Mouse (Mus musculus): ENCODE data around the gene P3h3.
A peak's percentile ranks its signal among the peaks of the same experiment; 100 is the strongest.
"Not testable (repeated sequence)": the region's sequence is repeated elsewhere in the genome, so short reads cannot be mapped to it uniquely, and the experiment has no call there.

P3h3 gene

DNA sequence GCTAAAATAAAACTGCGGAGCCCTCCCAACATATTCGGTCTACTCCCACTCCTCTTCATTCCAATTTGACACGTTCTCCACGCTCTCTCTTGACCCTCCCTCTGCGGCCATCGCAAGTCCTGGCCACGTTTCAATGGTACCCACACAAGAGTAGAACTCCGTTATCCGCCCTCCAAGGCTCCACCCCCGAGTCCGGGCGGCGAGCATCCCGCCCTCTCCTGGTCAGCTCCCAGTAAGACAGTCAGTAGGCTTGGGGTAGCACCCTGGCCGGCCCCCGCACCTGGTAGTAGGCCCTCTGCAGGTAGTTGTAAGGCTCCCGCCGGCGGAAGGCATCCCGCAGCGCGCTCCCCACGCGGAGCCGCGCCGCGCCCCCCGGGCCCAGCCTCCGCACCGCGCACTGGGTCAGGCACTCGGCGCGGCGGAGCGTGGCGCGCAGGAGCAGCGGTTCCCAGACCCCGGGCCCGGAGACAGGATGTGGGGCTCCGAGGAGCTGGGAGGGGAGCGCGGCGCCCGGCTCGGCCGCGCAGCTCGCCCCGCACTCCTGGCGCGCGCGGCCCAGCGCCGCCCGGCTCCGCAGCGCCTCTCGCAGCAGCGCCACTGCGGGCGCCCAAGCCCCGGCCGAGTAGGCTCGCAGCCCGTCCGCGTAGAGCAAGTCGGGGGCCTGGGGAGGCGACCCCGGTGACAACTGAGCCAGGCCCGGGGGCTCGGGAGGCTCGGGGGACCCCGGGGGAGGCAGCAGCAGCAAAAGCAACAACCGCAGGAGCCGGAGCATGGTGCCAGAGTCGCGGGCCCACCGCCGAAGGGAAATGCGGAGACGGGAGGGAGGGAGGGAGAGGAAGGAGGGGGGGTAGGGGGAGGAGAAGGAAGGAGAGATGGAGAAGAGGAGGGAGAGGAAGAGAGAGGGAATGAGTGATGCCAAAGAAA lies at the start of gene P3h3:
Gene P3h3 (minus strand): TSS at position 837 of the 924 bp plus-strand sequence.
- peak; percentile 83 to 85 for DNase-seq (ENCODE audit: low spot score in 2 of 2)

DNA sequence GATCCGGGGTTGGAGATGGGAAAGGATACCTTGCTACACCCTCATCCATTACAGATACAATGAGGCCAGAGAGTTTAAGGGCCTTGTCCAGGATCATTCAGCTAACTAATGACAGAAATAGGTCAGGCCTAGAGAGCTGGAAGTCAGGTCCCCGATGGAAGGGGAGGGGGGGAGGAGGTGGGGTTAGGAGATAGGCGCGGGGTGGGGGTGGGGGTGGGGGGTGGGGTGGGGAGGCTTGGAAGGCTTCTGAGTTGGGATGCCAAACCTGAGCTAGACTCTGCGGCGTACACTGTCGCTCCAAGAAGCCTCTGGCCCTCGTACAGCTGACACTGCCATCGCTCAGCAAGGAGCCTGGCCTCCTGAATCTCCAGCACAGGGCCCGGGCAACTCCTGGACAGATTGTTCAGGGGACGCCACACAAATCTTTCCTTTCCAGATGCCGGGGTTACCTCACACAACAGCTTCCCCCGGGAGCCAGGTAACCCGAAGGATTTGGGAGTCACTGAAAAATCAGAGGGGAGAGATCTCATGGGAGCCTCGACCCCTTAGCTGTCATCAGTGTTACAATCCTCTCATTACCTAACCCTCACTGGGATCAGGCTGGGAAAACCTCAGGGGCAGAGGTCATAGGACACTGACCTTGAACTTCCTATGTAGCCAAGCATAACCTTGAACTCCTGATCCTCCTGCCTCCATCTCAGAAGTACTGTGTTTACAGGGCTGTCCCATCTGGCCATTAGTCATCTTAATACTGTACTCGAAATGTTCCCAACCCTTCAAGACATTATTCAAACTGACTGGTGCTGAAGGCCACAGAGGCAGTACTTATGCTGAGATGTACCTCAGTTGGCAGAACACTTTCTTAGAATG lies 47.7 kb upstream of the P3h3 start:
- no peak for DNase-seq (ENCODE audit: low spot score in 2 of 2)

DNA sequence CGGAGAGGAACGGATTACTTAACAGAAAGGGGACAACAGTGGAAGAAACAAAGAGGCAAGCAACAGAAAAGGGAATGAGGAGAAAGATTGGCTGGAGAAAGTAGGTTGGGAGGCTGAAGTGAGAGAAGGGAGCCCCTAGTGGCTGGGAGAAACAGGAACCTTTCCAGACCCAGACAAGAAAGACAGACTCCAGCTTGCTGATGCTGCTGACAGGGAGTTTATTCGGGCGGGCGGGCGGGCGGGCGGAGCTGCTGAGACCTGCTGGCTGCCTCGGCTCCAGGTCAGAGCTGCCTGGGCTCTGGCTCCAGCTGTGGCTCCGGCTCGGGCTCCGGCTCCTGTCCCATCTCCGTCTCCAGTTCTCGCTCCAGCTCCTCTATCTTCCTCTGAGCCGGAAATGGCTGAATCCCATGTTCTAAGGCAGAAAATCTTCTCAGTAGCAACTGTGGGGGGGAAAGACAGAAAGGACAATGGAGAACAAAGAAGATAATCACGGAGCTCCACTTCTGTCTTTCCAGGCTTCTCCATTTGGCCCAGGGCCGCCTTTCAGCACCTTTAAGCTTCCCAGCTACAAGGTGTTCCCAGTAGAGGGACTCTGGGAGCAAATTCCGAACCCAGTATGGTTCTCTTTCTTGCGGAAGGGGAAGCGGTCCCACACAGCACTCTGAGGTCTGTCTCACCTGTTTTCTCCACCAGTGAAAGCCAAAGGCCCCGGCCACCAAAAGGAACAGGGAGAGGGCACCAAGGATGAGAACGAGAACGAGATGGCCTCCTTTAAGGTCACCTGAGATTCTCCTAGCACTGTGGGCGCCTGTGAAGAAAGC lies 46.8 kb upstream of the P3h3 start:
- peak; percentile 62 to 72 for DNase-seq (ENCODE audit: low spot score in 2 of 2)

DNA sequence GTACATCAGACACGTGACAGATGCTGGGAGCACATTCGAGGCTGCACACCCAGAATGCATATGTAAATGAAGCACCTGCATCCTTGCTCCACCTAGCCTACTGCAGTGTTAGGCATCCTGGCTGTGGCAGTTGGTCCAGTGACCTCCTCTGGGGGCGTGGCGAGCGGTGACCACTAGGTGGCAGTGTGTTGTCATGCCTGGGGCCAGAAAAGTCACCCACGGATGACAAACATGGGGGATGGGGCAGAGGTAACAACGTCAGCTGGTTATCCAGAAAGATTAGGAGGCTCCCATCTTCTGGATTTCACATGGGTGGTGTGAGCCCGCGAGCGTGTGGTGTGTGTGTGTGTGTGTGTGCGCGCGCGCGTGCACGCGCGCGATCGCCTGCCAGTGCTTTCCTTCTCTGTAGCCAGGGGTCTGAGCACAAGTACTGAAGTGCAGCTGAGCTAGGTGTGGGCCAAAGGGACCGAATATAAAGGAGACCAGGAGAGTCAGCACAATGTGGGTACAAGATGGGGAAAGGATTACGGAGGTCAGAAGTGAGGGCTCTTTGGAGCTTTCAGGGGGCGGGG lies 46.1 kb upstream of the P3h3 start:
- peak; percentile 86 to 91 for DNase-seq (ENCODE audit: low spot score in 2 of 2)

DNA sequence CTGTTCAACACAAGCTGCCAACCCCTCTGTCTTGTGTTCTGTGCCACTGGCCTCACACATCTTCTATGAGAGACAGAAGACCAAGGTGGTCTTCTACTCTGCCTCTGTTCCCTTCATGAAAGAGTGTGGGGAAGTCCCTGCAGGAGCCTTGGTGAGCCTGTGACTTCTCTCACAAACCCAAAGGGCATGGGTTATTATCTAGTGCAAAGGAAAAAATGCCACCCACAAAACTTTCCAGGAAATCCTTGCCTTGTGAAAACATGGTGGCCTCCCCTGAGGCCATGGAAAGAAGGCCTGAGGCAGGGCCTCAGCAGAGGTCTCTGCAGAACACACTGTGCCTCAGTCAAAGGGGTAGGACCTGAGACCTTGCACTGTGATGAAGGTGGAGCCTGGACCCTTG lies 44.3 kb upstream of the P3h3 start:
- no peak for DNase-seq (ENCODE audit: low spot score in 2 of 2)

DNA sequence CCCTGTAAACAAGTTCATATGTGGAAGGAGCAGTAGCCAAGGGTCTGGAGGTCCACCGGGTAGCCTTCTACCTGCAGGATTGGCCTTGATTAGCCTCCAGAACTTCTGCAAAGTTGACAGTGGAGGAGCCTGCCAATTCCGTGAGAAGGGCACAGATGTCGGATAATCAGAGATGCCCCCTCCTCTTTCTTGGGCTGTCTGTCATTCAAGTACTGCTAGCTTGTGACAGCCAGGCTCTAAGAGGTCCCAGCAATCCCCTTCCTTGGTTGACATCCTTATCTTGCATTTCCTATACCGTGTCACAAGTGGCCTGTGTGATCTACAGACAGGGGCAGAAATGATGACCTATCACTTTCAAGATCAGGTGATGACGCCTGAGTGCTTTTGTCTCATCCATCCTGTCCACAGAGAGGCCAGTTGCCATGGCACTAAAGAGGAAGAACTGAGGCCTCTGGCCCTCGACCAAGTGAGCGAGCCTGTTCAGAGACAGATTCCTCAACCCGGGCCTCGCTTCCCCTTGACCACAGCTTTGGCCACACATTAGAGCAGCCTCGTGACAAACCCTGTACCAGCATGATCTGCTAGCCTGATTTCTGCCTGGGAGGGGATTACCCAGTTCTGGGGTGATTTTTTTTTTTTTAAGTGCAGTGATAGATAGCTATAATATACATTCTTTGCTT lies 43.4 kb upstream of the P3h3 start:
- peak in 1 of 2 experiments; percentile 53 for DNase-seq (ENCODE audit: low spot score in 2 of 2)

DNA sequence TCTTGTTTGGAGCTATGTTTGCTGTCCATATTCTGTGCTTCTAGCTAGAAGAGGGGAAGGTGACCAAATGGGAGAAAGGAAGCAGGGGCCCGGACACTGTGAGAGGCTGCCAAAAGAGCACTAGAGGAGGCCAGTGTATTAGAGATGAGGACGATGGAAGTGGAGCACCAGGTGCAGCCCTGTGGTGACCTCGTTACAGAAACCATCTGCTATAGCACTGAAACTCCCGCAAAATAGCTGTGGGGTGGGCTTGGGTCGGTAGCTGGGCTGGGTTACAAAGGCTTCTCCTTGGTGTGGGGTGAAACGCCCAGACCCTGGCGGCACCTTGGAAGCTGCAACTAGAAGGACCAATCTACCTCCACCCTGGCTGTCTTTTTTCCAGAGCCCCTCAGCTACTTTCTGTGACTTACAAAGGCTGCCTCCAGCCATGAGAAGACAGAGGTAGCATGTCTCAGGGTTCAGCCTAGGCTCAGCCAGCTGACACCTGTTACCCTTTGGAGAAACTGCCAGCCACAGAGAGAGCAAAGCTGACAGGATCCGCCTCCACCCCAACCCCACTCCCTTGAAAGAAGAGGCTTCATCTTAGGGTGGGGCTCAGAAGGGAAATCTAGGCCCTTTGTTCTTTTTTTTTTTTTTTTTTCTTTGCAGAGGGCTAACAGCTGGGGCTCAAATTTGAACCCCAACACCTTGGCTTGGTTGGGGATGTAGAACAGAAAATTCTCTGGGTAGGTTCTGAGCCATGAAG lies 42.7 kb upstream of the P3h3 start:
- DNase-seq (ENCODE audit: low spot score in 2 of 2) = no peak

DNA sequence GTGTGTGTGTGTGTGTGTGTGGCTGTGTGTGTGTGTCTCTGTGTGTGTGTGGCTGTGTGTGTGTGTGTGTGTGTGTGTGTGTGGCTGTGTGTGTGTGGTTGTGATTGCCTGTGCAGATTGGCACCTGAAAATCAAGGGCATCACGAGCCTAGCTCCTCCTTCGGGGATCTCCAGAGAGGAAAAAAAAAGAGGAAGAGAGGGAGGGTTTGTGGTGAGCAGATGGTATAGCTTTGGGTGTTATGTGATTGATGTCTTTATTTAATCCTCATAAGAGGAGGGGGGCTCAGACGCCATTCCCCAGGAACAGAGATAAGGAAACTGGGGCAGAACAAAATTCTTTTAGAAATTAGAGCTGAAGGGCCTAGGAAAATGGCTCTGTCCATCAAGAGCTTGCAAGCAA lies 40.8 kb upstream of the P3h3 start:
- DNase-seq (ENCODE audit: low spot score in 2 of 2) = no peak

DNA sequence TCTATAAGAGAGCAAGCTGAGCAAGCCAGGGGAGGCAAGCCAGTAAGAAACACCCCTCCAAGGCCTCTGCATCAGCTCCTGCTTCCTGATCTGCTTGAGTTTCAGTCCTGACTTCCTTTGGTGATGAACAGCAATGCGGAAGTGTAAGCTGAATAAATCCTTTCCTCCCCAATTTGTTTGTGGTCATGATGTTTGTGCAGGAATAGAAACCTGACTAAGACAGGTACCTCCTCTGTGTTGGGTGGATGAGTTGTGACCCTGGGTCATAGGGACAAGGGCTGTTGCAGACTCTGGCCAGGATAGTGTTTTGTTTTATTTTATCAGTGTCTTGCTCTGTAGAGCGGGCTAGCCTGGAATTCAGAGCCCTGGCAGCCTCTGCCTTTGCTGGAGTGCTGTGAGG lies 36.6 kb upstream of the P3h3 start:
- DNase-seq (ENCODE audit: low spot score in 2 of 2) = not testable (repeated sequence)

DNA sequence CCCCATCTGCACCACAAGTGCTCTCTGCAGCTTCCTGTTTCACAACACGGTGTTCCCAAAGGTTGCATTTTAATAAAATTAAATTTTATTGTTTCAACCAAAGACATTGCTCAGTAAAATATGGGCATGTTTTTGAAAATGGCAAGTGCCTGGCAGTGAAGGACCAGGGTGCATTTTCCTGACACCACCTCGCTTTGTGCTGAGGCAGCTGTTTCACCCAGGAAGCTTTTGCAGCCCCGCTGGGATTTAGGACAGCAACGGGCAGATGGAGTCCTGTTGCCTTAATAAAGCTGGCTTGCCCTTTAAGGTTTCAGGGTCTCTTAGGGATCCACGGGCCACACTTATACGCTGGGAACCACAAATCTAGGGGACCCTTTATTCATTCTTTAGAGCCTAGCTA lies 33.4 kb upstream of the P3h3 start:
- no peak for DNase-seq (ENCODE audit: low spot score in 2 of 2)

DNA sequence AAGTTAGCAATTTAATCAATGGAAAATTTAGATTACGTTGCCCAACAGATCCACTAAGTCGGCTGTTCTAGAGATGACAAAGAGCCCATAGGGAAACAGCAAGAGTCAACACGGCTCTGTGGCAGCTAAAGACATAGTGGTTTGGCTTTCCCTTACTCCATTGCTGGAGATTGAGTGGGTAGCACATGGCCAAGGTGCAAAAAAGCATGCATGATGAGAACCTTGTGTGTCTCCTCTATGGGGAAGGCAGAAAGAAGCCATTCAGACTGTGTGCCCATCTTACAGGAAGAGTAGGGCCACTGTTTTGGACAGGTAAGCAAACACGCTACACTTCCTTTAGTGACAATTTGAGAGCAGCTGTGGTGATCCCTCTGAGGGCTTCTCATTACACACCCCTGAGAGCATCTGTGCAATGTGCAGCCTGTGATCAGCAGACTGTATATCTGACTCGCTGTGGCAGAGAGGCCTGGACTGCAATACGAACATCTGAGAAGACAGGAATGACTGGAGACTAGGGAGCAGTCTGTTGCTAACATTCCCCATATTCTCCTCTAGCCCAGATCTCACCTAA lies 31.1 kb upstream of the P3h3 start:
- DNase-seq (ENCODE audit: low spot score in 2 of 2) = no peak

DNA sequence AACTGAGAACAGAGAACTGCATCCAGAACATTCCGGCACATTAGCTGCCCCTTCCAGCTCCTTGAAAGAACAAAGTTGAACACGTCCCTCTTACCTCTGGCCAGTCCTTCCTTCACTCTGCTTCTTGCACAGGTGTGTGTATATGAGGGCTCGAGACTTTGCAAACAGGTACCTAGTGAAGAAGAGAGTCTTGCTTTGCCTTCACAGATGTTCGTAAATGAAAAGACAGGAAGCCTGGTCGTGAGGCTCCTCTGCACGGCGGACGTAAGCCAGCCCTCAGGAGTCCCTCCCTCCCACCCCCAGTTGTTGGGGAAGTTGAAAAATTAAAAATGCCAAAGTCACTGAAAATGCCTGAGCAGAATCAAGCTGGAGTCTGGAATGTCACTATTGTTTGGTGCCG lies 30.4 kb upstream of the P3h3 start, which contains the start of gene Cd4:
Gene Cd4 (minus strand): TSS at position 236 of the 400 bp plus-strand sequence.
- no peak for DNase-seq (ENCODE audit: low spot score in 2 of 2)

DNA sequence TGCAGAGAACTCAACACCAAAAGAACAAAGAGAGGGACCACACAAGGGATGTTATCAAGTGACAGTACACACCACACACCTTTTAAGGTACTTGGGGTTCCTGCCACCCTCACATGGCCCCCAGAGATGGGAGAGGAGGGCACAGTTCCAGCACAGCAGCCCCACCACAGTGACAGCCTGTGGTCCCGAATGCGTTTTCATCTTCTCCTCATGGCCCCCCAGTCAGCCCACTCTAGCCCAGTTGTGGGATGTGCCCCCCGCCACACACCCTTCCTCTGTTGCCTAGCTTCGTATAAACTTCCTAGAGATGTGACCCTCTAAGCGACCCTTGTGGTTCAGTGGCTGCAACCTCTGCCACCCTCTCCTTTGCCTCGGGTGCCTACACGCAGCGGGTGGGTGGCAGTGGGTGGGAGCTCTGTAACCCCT lies 28.4 kb upstream of the P3h3 start:
- no peak for DNase-seq (ENCODE audit: low spot score in 2 of 2)

DNA sequence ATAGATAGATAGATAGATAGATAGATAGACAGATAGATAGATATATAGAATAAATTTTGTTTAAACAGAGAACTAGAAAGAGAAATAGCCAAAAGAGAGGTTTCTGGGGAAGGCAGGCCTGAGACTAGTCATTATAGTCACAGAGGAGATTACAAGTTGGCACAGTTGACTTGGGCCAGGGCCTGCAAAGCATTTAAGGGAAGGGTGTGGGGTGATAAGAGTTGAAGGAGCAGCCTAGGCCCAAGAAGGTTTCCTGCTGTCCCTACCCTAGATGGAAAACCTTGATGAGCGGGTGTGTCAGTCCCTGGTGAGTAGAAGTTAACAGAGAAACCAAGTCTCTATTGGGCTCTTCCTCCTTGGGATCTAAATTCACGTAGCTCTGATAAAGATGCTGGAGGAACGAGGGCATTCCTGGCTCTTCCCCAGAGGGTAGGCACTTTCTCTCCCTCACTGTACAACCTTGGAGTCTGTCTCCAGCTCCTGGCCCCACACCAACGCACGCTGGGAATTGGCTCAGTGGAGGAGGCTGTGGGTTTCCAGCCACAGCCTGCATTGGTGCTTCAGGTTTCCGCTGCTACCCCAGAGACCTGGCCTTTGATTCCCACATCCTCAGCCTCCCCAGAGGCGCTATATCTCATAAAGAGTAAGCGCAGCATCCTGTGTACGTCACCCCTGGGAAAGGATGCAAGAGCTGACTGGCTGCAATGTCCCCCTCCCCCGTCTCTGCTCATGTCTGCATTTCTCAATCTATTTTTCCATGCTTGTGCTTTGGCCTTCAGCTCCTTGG lies 27.4 kb upstream of the P3h3 start:
- DNase-seq (ENCODE audit: low spot score in 2 of 2) = no peak

DNA sequence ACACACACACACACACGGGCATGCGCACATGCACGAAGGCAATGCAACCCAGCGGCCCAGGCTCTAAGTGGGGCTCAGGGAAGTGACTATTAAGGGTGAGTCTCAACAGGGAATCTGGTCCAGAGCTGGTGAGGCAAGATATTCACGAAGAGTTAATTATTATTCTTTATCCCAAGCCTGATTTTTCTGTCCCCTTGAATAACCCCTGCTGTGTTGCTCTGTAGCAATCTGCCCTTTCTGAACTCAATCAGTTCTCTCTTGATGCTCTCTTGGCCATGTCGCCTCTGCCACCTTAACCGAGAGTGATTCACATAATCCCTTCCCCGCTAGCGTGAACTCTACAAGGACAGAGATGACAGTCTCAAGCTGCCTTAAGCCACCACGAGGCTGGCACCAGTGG lies 25.8 kb upstream of the P3h3 start:
- no peak for DNase-seq (ENCODE audit: low spot score in 2 of 2)

DNA sequence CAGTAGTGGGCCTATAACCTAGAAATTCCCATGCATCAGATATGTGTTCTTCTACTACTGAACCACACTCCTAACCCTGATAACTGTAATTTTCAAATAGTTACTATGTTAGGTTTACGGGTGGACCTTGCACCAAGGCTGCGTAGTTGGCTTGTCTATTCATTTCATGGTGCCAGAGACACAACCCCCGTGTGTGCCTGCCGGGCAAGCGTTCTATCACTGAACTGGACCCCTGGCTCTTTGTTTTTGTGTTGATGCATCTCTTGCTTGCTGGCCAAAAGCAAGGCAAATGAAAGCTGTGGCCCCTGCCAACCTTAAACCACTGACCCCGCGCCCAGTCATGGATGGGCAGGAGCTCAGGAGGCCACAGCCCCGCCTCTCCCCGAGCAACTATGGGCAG lies 24.3 kb upstream of the P3h3 start:
- no peak for DNase-seq (ENCODE audit: low spot score in 2 of 2)

DNA sequence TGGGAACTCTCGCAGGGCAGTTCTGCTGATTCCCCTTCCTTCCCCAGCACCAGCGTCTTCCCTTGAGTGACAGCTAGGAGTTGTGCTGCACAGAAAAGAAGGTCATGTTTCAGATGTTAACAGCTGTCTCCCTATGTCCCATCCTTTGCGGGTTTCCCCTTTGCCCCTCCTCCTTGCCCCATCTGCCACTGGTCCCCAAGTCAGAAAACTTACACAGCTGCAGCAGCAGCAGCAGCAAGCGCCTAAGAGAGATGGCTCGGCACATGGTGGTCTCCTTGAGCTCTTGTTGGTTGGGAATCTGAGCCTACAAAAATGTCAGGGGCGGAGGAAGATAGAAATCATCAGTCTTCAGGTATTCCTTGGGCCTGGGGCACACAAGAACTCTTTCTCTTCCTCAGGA lies 21.8 kb upstream of the P3h3 start:
- no peak for DNase-seq (ENCODE audit: low spot score in 2 of 2)

DNA sequence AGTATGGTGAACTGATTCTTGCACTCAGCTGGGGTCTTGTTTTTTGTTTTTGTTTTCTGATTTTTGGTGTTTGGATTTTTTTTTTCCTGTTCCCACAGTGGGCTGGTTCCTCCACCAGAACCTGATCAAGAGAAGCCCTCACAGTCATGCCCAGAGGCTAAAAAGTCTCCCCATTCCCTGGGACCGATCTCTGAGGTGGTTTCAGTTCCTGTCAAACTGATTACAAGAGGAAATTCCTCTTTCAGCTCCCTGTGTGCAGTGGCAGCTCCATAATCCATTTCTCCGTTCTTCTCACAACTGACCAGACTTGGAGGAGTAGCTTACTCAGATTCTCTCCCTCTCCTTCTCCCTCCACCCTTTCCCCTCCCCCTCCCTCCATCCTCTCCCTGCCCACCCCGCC lies 16.8 kb upstream of the P3h3 start:
- DNase-seq (ENCODE audit: low spot score in 2 of 2) = no peak

DNA sequence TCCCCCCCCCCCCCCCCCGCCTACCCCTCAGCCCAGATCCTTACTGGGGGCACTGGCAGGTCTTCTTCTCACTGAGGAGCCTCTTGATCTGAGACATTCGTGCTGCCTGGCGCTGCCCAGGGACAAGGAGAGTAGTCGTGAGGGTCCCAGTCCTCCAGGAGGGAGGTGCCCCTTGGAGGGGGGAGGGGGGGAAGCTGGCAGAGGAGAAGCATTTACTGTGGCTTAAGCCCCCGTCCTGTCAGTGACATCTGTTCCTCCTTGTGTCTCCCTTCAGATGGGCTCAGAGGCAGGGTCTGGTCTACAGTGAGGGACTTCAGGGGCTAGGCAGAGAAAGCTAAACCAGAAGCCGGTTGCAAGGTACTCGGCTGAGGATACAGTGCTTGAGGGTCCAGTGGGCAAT lies 9.0 kb upstream of the P3h3 start:
- DNase-seq (ENCODE audit: low spot score in 2 of 2) = no peak

All from frontal cortex, postnatal 14 days (tissue).